Mouse (Mus musculus): Measurements from ENCODE around the gene Aebp2.
"Not testable (repeated sequence)": the region's sequence is repeated elsewhere in the genome, so short reads cannot be mapped to it uniquely, and the experiment has no call there.

The Aebp2 gene

GRCm38 (mm10) chr6:140651923-140652322 is 29.5 kb downstream of the Aebp2 start:
- no peak for DNase-seq (ENCODE audit: low spot score)

- DNase-seq (ENCODE audit: low spot score): no peak
Observed at GRCm38 (mm10) chr6:140655451-140655850, 33.0 kb downstream of the Aebp2 start.

GRCm38 (mm10) chr6:140656991-140657390 is 34.5 kb downstream of the Aebp2 start:
- DNase-seq (ENCODE audit: low spot score): no peak

- DNase-seq (ENCODE audit: low spot score): no peak
Observed at GRCm38 (mm10) chr6:140657920-140658522, 35.6 kb downstream of the Aebp2 start.

DNA sequence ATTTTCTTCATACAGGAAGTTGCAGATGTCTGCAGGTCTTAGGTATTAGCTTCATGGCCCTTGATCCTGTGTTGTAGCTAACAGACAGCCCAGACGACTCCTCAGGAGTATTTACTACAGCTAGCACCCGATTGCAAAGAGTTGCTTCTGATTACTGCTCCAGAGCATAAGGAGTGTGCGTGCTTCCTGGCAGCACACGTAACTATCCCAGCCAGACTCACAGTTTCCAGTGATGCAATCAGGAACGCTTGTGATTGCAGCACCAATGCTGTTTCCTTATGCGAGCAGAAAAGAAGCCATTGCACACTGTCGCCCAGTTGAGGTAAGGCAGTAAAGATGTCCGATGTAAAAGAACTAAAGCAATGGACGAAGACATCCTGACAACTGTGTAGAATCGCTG is 38.6 kb downstream of the Aebp2 start:
- no peak for DNase-seq (ENCODE audit: low spot score)

DNA sequence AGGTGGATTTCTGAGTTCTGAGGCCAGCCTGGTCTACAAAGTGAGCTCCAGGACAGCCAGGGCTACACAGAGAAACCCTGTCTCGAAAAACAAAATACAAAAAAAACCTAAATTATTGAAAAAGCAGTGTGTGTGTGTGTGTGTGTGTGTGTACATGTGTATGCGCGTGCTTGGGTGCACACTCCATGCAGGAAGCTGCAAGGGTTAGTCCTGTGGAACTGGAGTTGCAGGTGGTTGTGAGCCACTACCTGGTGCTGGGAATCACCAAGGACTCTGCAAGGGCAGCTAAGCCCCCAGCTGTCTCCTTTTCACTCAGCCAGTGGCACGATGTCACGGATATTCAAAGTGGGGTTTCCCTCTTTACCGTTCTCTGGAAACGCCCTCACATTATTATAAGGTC is 39.3 kb downstream of the Aebp2 start:
- no peak for DNase-seq (ENCODE audit: low spot score)

GRCm38 (mm10) chr6:140662290-140662689 is 39.8 kb downstream of the Aebp2 start:
- no peak for DNase-seq (ENCODE audit: low spot score)

DNA sequence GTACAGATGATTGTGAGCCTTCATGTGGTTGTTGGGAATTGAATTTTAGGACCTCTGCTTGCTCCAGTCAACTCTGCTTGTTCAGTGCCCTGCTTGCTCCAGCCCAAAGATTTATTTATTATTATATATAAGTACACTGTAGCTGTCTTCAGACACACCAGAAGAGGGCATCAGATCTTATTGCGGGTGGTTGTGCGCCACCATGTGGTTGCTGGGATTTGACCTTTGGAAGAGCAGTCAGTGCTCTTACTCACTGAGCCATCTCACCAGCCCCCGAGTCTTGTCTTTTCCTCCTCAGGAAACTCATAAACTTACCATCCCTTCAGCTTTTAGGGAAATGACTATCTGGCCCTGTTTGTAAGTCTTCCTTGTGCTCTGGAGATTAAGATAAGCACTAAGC is 40.2 kb downstream of the Aebp2 start:
- DNase-seq (ENCODE audit: low spot score): not testable (repeated sequence)

- no peak for DNase-seq (ENCODE audit: low spot score)
Observed at GRCm38 (mm10) chr6:140664611-140665010, 42.1 kb downstream of the Aebp2 start.

GRCm38 (mm10) chr6:140666486-140667240 is 44.2 kb downstream of the Aebp2 start:
- no peak for DNase-seq (ENCODE audit: low spot score)

GRCm38 (mm10) chr6:140667289-140667906 is 44.9 kb downstream of the Aebp2 start:
- no peak for DNase-seq (ENCODE audit: low spot score)

DNA sequence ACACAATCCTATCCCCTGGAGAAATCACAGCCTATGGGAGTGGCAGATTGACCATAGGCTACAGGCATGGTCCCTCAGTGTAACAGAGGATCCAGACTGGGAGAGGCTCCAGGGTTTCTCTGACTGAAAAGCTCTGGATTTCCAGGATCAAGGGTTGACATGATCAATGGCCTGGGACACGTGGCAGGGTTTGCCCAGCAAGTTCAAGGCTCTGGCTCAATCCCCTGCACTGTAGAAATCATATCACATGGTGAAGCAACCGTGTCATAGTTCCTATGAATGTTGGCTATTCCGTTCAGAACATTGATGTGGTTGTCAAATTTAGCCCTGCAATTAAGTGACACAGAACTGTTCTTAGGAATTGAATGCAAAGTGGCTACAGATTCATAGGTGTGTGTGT is 52.0 kb downstream of the Aebp2 start:
- no peak for DNase-seq (ENCODE audit: low spot score)

GRCm38 (mm10) chr6:140676094-140676493 is 53.6 kb downstream of the Aebp2 start:
- no peak for DNase-seq (ENCODE audit: low spot score)

DNA sequence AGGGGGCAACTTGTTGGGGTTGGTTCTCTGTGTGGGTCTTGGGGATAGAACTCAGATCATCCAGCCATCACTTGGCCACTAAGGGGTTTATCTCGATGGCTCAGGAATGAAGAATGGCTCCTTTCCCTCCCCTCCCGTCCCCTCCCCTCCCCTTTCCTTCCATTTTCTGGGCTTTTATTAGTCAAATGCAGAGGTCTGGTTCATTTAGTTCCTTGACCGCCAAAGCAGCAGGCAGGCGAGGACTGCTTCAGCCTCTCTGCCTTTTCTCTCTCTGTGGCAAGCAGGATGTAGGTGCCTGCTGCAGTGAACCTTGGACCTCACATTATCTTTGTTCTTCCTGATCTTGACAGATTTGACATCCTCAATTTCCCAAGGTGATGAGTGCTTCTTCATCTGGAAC is 54.6 kb downstream of the Aebp2 start:
- DNase-seq (ENCODE audit: low spot score): no peak

DNA sequence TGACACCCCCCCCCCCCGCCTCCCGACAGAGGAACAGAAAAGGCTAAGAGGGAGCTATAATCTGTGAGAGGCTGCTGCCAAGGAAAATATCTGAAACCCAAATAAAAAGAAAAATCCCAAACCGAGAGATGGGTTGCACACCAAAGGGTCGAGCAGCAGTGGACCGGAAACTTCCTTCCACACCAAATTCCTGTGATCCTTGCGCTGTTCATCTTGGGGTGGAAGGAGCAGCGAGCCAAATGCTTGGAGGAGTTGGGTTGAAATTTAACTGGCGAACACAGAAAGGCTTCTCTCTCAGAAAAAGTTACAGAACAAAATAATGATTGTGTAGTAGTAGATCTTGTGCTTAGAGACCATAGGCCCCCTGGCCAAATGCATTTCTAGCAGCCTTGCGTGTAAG is 55.5 kb downstream of the Aebp2 start:
- no peak for DNase-seq (ENCODE audit: low spot score)

- DNase-seq (ENCODE audit: low spot score): no peak
Observed at GRCm38 (mm10) chr6:140678658-140679271, 56.3 kb downstream of the Aebp2 start.

- DNase-seq (ENCODE audit: low spot score): no peak
Observed at GRCm38 (mm10) chr6:140680713-140681112, 58.2 kb downstream of the Aebp2 start.

DNA sequence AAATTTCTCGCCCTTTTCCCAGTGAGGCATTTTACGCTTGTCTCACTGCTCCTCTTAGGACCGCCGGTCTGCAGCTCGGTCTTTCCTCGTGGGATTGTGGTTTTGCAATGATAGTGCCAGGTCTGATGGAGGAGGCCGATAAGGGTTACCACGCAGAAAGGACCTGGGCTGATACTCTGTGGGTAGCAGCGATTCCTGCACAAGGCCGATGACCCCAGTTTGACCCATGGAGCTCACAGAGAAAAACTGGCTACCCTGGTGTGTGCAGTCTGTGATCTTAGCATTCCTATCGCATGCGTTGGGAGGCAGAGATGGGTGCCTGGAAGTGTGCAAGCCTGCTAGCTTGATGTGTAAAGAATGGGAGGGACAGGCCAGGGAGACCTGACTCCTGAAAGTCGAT is 60.4 kb downstream of the Aebp2 start:
- no peak for DNase-seq (ENCODE audit: low spot score)

- DNase-seq (ENCODE audit: low spot score): no peak
Observed at GRCm38 (mm10) chr6:140684403-140684802, 61.9 kb downstream of the Aebp2 start.

DNA sequence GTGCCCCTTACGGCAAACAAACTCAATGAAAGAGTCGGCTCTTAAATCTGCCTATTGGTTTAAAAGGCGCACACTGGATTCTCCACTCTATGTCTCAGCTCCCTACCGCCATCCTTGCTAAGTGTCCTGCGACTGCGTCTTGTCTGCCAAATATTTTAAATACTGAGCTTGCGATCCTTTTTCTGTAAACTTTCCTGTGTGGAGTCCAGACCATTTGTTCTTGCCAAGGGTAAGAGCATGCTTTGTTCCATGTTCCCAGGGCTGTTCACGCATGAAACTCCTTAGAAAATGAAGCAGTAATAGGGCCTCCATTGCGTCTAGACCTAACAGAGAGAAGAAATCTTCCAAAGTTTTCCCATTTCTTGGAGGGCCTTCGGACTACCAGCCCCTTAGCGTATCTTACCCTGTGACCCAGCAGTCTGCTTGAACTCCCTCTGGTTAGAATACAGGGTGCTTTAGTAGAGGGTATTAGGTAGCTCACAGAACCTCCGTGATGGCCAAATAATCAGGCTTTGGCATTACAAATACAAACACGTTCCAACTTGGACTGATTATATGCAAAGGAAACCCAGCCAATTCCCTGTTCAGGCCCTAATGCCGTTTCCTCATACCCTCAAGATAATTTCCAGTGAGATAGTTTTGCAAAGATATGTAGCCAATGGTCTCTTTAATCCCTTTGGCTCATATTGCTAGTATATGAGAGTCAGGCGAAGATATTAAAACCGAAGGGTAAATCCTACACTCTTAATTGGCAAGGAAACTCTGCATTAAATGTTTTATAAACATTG is 67.3 kb downstream of the Aebp2 start:
- no peak for DNase-seq (ENCODE audit: low spot score)

DNA sequence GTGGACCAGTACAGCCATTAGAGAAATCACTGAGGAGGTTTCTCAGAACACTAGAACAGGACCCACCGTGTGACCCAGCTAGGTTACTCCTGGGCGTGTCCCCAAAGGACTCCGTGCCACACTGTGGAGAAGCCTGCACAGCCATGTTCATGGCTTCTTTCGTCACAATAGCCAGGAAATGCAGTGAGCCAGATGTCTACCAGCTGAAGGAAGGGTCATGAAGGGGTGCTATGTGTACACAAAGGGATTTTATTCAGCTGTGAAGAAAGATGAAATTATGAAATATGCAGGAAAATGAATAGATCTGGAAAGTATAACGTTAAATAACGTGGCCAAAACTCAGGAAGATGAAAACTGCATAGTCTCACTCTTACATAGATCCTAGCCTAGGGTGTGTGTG is 69.7 kb downstream of the Aebp2 start:
- no peak for DNase-seq (ENCODE audit: low spot score)

- no peak for DNase-seq (ENCODE audit: low spot score)
Observed at GRCm38 (mm10) chr6:140696192-140696879, 73.9 kb downstream of the Aebp2 start.
